Mouse (Mus musculus): ENCODE measurements at regions not wholly inside any gene's neighbourhood (a gene's known extent, or its start where the extent isn't known, plus 50 kb on each side); places are given as distances from the start of the nearest gene placed in this dataset.

- no peaks in the 10 kb centered on the region for H3K27me3 ChIP-seq (ENCODE audit: control insufficient read depth, insufficient read depth, low read length)
- H3K4me3 ChIP-seq (ENCODE audit: low read depth, low read length): no peak overlapping the region
- no peak overlapping the region for H3K4me2 ChIP-seq
- no peak overlapping the region for H3K9ac ChIP-seq (ENCODE audit: low read length)
- H3K4me1 ChIP-seq (ENCODE audit: control insufficient read depth, insufficient read depth, low read length): peaks cover 10% of the 10 kb centered on the region
- H3K9me3 ChIP-seq (ENCODE audit: control insufficient read depth, low read length): no peaks in the 10 kb centered on the region
- DNase-seq (ENCODE audit: low spot score, missing footprints): no peak
- H3K27ac ChIP-seq (ENCODE audit: low read depth, low read length): no peak overlapping the region
- ATAC-seq (ENCODE audit: low FRiP score): no peak
- WGBS: 84% methylated on average over 5 of the region's 5 CpGs
- no peaks in the 10 kb centered on the region for H3K36me3 ChIP-seq (ENCODE audit: control insufficient read depth, insufficient read depth, low read length)
Measured at GRCm38 (mm10) chr6:143438272-143438591, 271.2 kb downstream of the Etnk1 start.

GRCm38 (mm10) chr6:143439484-143439883 is 272.5 kb downstream of the Etnk1 start:
- Histone ChIP-seq H3K4me2 (no peak overlapping the region), H3K9me3 (ENCODE audit: control insufficient read depth, low read length) (no peaks in the 10 kb centered on the region), H3K4me3 (ENCODE audit: low read depth, low read length) (no peak overlapping the region), H3K9ac (ENCODE audit: low read length) (no peak overlapping the region), H3K27ac (ENCODE audit: low read depth, low read length) (no peak overlapping the region), H3K4me1 (ENCODE audit: control insufficient read depth, insufficient read depth, low read length) (peaks cover 10% of the 10 kb centered on the region), H3K27me3 (ENCODE audit: control insufficient read depth, insufficient read depth, low read length) (no peaks in the 10 kb centered on the region), H3K36me3 (ENCODE audit: control insufficient read depth, insufficient read depth, low read length) (no peaks in the 10 kb centered on the region)
- DNase-seq (ENCODE audit: low spot score, missing footprints) (no peak), ATAC-seq (ENCODE audit: low FRiP score) (no peak)
- 95% methylated on average over 10 of the region's 10 CpGs for WGBS

- ATAC-seq (ENCODE audit: low FRiP score) (no peak), DNase-seq (ENCODE audit: low spot score, missing footprints) (no peak)
- Histone ChIP-seq H3K9ac (ENCODE audit: low read length) (no peak overlapping the region), H3K27me3 (ENCODE audit: control insufficient read depth, insufficient read depth, low read length) (no peaks in the 10 kb centered on the region), H3K4me1 (ENCODE audit: control insufficient read depth, insufficient read depth, low read length) (peaks cover 10% of the 10 kb centered on the region), H3K9me3 (ENCODE audit: control insufficient read depth, low read length) (no peaks in the 10 kb centered on the region), H3K36me3 (ENCODE audit: control insufficient read depth, insufficient read depth, low read length) (no peaks in the 10 kb centered on the region), H3K4me3 (ENCODE audit: low read depth, low read length) (no peak overlapping the region), H3K4me2 (no peak overlapping the region), H3K27ac (ENCODE audit: low read depth, low read length) (no peak overlapping the region)
- WGBS: 86% methylated on average over 15 of the region's 15 CpGs
Measured at GRCm38 (mm10) chr6:143440237-143440950, 273.4 kb downstream of the Etnk1 start.

GRCm38 (mm10) chr6:143442361-143442760 is 275.3 kb downstream of the Etnk1 start:
- ATAC-seq (ENCODE audit: low FRiP score) (no peak), DNase-seq (ENCODE audit: low spot score, missing footprints) (no peak)
- no peak overlapping the region for H3K27ac ChIP-seq (ENCODE audit: low read depth, low read length)
- no peak overlapping the region for H3K9ac ChIP-seq (ENCODE audit: low read length)
- H3K36me3 ChIP-seq (ENCODE audit: control insufficient read depth, insufficient read depth, low read length): no peaks in the 10 kb centered on the region
- peaks cover 7% of the 10 kb centered on the region for H3K4me1 ChIP-seq (ENCODE audit: control insufficient read depth, insufficient read depth, low read length)
- no peaks in the 10 kb centered on the region for H3K9me3 ChIP-seq (ENCODE audit: control insufficient read depth, low read length)
- 87% methylated on average over 8 of the region's 8 CpGs for WGBS
- no peaks in the 10 kb centered on the region for H3K27me3 ChIP-seq (ENCODE audit: control insufficient read depth, insufficient read depth, low read length)
- no peak overlapping the region for H3K4me2 ChIP-seq
- no peak overlapping the region for H3K4me3 ChIP-seq (ENCODE audit: low read depth, low read length)

- 91% methylated on average over 6 of the region's 6 CpGs for WGBS
- H3K4me3 ChIP-seq (ENCODE audit: low read depth, low read length): no peak overlapping the region
- no peaks in the 10 kb centered on the region for H3K36me3 ChIP-seq (ENCODE audit: control insufficient read depth, insufficient read depth, low read length)
- ATAC-seq (ENCODE audit: low FRiP score): no peak
- H3K27ac ChIP-seq (ENCODE audit: low read depth, low read length): no peak overlapping the region
- H3K9ac ChIP-seq (ENCODE audit: low read length): no peak overlapping the region
- no peaks in the 10 kb centered on the region for H3K27me3 ChIP-seq (ENCODE audit: control insufficient read depth, insufficient read depth, low read length)
- H3K4me1 ChIP-seq (ENCODE audit: control insufficient read depth, insufficient read depth, low read length): no peaks in the 10 kb centered on the region
- H3K4me2 ChIP-seq: no peak overlapping the region
- DNase-seq (ENCODE audit: low spot score, missing footprints): no peak
- no peaks in the 10 kb centered on the region for H3K9me3 ChIP-seq (ENCODE audit: control insufficient read depth, low read length)
Measured at GRCm38 (mm10) chr6:143443446-143443845, 276.4 kb downstream of the Etnk1 start.

- no peak overlapping the region for H3K9ac ChIP-seq (ENCODE audit: low read length)
- H3K4me1 ChIP-seq (ENCODE audit: control insufficient read depth, insufficient read depth, low read length): no peaks in the 10 kb centered on the region
- no peak overlapping the region for H3K4me3 ChIP-seq (ENCODE audit: low read depth, low read length)
- ATAC-seq (ENCODE audit: low FRiP score) (no peak), DNase-seq (ENCODE audit: low spot score, missing footprints) (no peak)
- H3K9me3 ChIP-seq (ENCODE audit: control insufficient read depth, low read length): no peaks in the 10 kb centered on the region
- no peaks in the 10 kb centered on the region for H3K36me3 ChIP-seq (ENCODE audit: control insufficient read depth, insufficient read depth, low read length)
- H3K27ac ChIP-seq (ENCODE audit: low read depth, low read length): no peak overlapping the region
- no peaks in the 10 kb centered on the region for H3K27me3 ChIP-seq (ENCODE audit: control insufficient read depth, insufficient read depth, low read length)
- H3K4me2 ChIP-seq: no peak overlapping the region
- 93% methylated on average over 3 of the region's 3 CpGs for WGBS
Measured at GRCm38 (mm10) chr6:143444782-143445181, 277.8 kb downstream of the Etnk1 start.

GRCm38 (mm10) chr6:143445834-143446552 is 279.0 kb downstream of the Etnk1 start:
- DNase-seq (ENCODE audit: low spot score, missing footprints) (no peak), ATAC-seq (ENCODE audit: low FRiP score) (no peak)
- WGBS: 79% methylated on average over 13 of the region's 13 CpGs
- Histone ChIP-seq H3K4me2 (no peak overlapping the region), H3K9ac (ENCODE audit: low read length) (no peak overlapping the region), H3K27me3 (ENCODE audit: control insufficient read depth, insufficient read depth, low read length) (no peaks in the 10 kb centered on the region), H3K27ac (ENCODE audit: low read depth, low read length) (no peak overlapping the region), H3K36me3 (ENCODE audit: control insufficient read depth, insufficient read depth, low read length) (no peaks in the 10 kb centered on the region), H3K4me3 (ENCODE audit: low read depth, low read length) (no peak overlapping the region), H3K9me3 (ENCODE audit: control insufficient read depth, low read length) (no peaks in the 10 kb centered on the region), H3K4me1 (ENCODE audit: control insufficient read depth, insufficient read depth, low read length) (no peaks in the 10 kb centered on the region)

GRCm38 (mm10) chr6:143447060-143447459 is 280.0 kb downstream of the Etnk1 start:
- Histone ChIP-seq H3K9ac (ENCODE audit: low read length) (no peak overlapping the region), H3K4me2 (no peak overlapping the region), H3K27me3 (ENCODE audit: control insufficient read depth, insufficient read depth, low read length) (no peaks in the 10 kb centered on the region), H3K27ac (ENCODE audit: low read depth, low read length) (no peak overlapping the region), H3K36me3 (ENCODE audit: control insufficient read depth, insufficient read depth, low read length) (no peaks in the 10 kb centered on the region), H3K9me3 (ENCODE audit: control insufficient read depth, low read length) (no peaks in the 10 kb centered on the region), H3K4me3 (ENCODE audit: low read depth, low read length) (no peak overlapping the region), H3K4me1 (ENCODE audit: control insufficient read depth, insufficient read depth, low read length) (no peaks in the 10 kb centered on the region)
- ATAC-seq (ENCODE audit: low FRiP score) (no peak), DNase-seq (ENCODE audit: low spot score, missing footprints) (no peak)
- 82% methylated on average over 5 of the region's 5 CpGs for WGBS

GRCm38 (mm10) chr6:143449071-143449470 is 282.1 kb downstream of the Etnk1 start:
- no peaks in the 10 kb centered on the region for H3K4me1 ChIP-seq (ENCODE audit: control insufficient read depth, insufficient read depth, low read length)
- H3K4me3 ChIP-seq (ENCODE audit: low read depth, low read length): no peak overlapping the region
- H3K9ac ChIP-seq (ENCODE audit: low read length): no peak overlapping the region
- ATAC-seq (ENCODE audit: low FRiP score) (no peak), DNase-seq (ENCODE audit: low spot score, missing footprints) (no peak)
- H3K4me2 ChIP-seq: no peak overlapping the region
- no peaks in the 10 kb centered on the region for H3K27me3 ChIP-seq (ENCODE audit: control insufficient read depth, insufficient read depth, low read length)
- H3K9me3 ChIP-seq (ENCODE audit: control insufficient read depth, low read length): no peaks in the 10 kb centered on the region
- 90% methylated on average over 4 of the region's 4 CpGs for WGBS
- no peaks in the 10 kb centered on the region for H3K36me3 ChIP-seq (ENCODE audit: control insufficient read depth, insufficient read depth, low read length)
- H3K27ac ChIP-seq (ENCODE audit: low read depth, low read length): no peak overlapping the region

Data from midbrain, embryonic 11.5 days (tissue).